Mouse (Mus musculus): ENCODE measurements around the gene Btg2. TPM values are rescaled to one million over a fixed set of nuclear protein-coding genes. Genes with fewer than 3 reads are reported as not detected.

The Btg2 gene
- polyA plus RNA-seq, 1 experiment from 2014 or later: 22.4 TPM

- Histone ChIP-seq H3K27me3 (ENCODE audit: control insufficient read depth, insufficient read depth, low read length) (no peaks in the 10 kb centered on the region), H3K9me3 (ENCODE audit: control insufficient read depth, low read length) (no peaks in the 10 kb centered on the region), H3K4me3 (ENCODE audit: low read depth, low read length) (no peak overlapping the region), H3K27ac (ENCODE audit: low read depth, low read length) (no peak overlapping the region), H3K4me2 (ENCODE audit: low read depth, low read length) (no peak overlapping the region), H3K9ac (replicated peaks; ENCODE audit: low read depth, low read length) (no peak overlapping the region), H3K4me1 (ENCODE audit: control insufficient read depth, insufficient read depth, low read length) (no peaks in the 10 kb centered on the region), H3K36me3 (ENCODE audit: control insufficient read depth, insufficient read depth, low read length) (no peaks in the 10 kb centered on the region)
- no peak for ATAC-seq (ENCODE audit: low read depth)
- 87% methylated on average over 5 of the region's 5 CpGs for WGBS
These were observed 31.5 kb upstream of the Btg2 start for GRCm38 (mm10) chr1:134110449-134110848.

GRCm38 (mm10) chr1:134110015-134110414, 31.1 kb upstream of the Btg2 start:
- Histone ChIP-seq H3K4me2 (ENCODE audit: low read depth, low read length) (no peak overlapping the region), H3K4me3 (ENCODE audit: low read depth, low read length) (no peak overlapping the region), H3K9me3 (ENCODE audit: control insufficient read depth, low read length) (no peaks in the 10 kb centered on the region), H3K36me3 (ENCODE audit: control insufficient read depth, insufficient read depth, low read length) (no peaks in the 10 kb centered on the region), H3K4me1 (ENCODE audit: control insufficient read depth, insufficient read depth, low read length) (no peaks in the 10 kb centered on the region), H3K27me3 (ENCODE audit: control insufficient read depth, insufficient read depth, low read length) (no peaks in the 10 kb centered on the region), H3K9ac (replicated peaks; ENCODE audit: low read depth, low read length) (no peak overlapping the region), H3K27ac (ENCODE audit: low read depth, low read length) (no peak overlapping the region)
- WGBS: 92% methylated on average over 3 of the region's 3 CpGs
- ATAC-seq (ENCODE audit: low read depth): no peak

GRCm38 (mm10) chr1:134107777-134108176, 28.9 kb upstream of the Btg2 start:
- ATAC-seq (ENCODE audit: low read depth): no peak
- Histone ChIP-seq H3K9me3 (ENCODE audit: control insufficient read depth, low read length) (no peaks in the 10 kb centered on the region), H3K27me3 (ENCODE audit: control insufficient read depth, insufficient read depth, low read length) (no peaks in the 10 kb centered on the region), H3K4me3 (ENCODE audit: low read depth, low read length) (no peak overlapping the region), H3K4me2 (ENCODE audit: low read depth, low read length) (no peak overlapping the region), H3K9ac (replicated peaks; ENCODE audit: low read depth, low read length) (no peak overlapping the region), H3K36me3 (ENCODE audit: control insufficient read depth, insufficient read depth, low read length) (no peaks in the 10 kb centered on the region), H3K4me1 (ENCODE audit: control insufficient read depth, insufficient read depth, low read length) (no peaks in the 10 kb centered on the region), H3K27ac (ENCODE audit: low read depth, low read length) (no peak overlapping the region)
- WGBS: 94% methylated on average over 7 of the region's 7 CpGs

GRCm38 (mm10) chr1:134106719-134107118, 27.8 kb upstream of the Btg2 start:
- Histone ChIP-seq H3K9me3 (ENCODE audit: control insufficient read depth, low read length) (no peaks in the 10 kb centered on the region), H3K36me3 (ENCODE audit: control insufficient read depth, insufficient read depth, low read length) (no peaks in the 10 kb centered on the region), H3K4me3 (ENCODE audit: low read depth, low read length) (no peak overlapping the region), H3K4me1 (ENCODE audit: control insufficient read depth, insufficient read depth, low read length) (no peaks in the 10 kb centered on the region), H3K27me3 (ENCODE audit: control insufficient read depth, insufficient read depth, low read length) (no peaks in the 10 kb centered on the region), H3K27ac (ENCODE audit: low read depth, low read length) (no peak overlapping the region), H3K9ac (replicated peaks; ENCODE audit: low read depth, low read length) (no peak overlapping the region), H3K4me2 (ENCODE audit: low read depth, low read length) (no peak overlapping the region)
- no peak for ATAC-seq (ENCODE audit: low read depth)
- WGBS: 9% methylated on average over 5 of the region's 5 CpGs

GRCm38 (mm10) chr1:134105764-134106430, 27.0 kb upstream of the Btg2 start:
- Histone ChIP-seq H3K4me2 (ENCODE audit: low read depth, low read length) (no peak overlapping the region), H3K27me3 (ENCODE audit: control insufficient read depth, insufficient read depth, low read length) (no peaks in the 10 kb centered on the region), H3K27ac (ENCODE audit: low read depth, low read length) (no peak overlapping the region), H3K9me3 (ENCODE audit: control insufficient read depth, low read length) (no peaks in the 10 kb centered on the region), H3K9ac (replicated peaks; ENCODE audit: low read depth, low read length) (no peak overlapping the region), H3K4me1 (ENCODE audit: control insufficient read depth, insufficient read depth, low read length) (no peaks in the 10 kb centered on the region), H3K36me3 (ENCODE audit: control insufficient read depth, insufficient read depth, low read length) (no peaks in the 10 kb centered on the region), H3K4me3 (ENCODE audit: low read depth, low read length) (no peak overlapping the region)
- 61% methylated on average over 3 of the region's 3 CpGs for WGBS
- no peak for ATAC-seq (ENCODE audit: low read depth)

- H3K27ac ChIP-seq (ENCODE audit: low read depth, low read length): no peak overlapping the region
- H3K9ac ChIP-seq (replicated peaks; ENCODE audit: low read depth, low read length): no peak overlapping the region
- H3K9me3 ChIP-seq (ENCODE audit: control insufficient read depth, low read length): no peaks in the 10 kb centered on the region
- H3K4me3 ChIP-seq (ENCODE audit: low read depth, low read length): no peak overlapping the region
- no peaks in the 10 kb centered on the region for H3K36me3 ChIP-seq (ENCODE audit: control insufficient read depth, insufficient read depth, low read length)
- H3K4me2 ChIP-seq (ENCODE audit: low read depth, low read length): no peak overlapping the region
- no peak for ATAC-seq (ENCODE audit: low read depth)
- 76% methylated on average over 9 of the region's 11 CpGs for WGBS
- no peaks in the 10 kb centered on the region for H3K27me3 ChIP-seq (ENCODE audit: control insufficient read depth, insufficient read depth, low read length)
- no peaks in the 10 kb centered on the region for H3K4me1 ChIP-seq (ENCODE audit: control insufficient read depth, insufficient read depth, low read length)
These were observed 26.3 kb upstream of the Btg2 start for GRCm38 (mm10) chr1:134105043-134105763.

GRCm38 (mm10) chr1:134103861-134104260, 24.9 kb upstream of the Btg2 start:
- H3K9ac ChIP-seq (replicated peaks; ENCODE audit: low read depth, low read length): no peak overlapping the region
- H3K27me3 ChIP-seq (ENCODE audit: control insufficient read depth, insufficient read depth, low read length): no peaks in the 10 kb centered on the region
- no peaks in the 10 kb centered on the region for H3K36me3 ChIP-seq (ENCODE audit: control insufficient read depth, insufficient read depth, low read length)
- peak overlapping the region; percentile 45 for H3K27ac ChIP-seq (ENCODE audit: low read depth, low read length)
- H3K9me3 ChIP-seq (ENCODE audit: control insufficient read depth, low read length): no peaks in the 10 kb centered on the region
- WGBS: 52% methylated on average over 5 of the region's 5 CpGs
- H3K4me2 ChIP-seq (ENCODE audit: low read depth, low read length): no peak overlapping the region
- H3K4me1 ChIP-seq (ENCODE audit: control insufficient read depth, insufficient read depth, low read length): peaks cover 3% of the 10 kb centered on the region
- ATAC-seq (ENCODE audit: low read depth): no peak
- no peak overlapping the region for H3K4me3 ChIP-seq (ENCODE audit: low read depth, low read length)

GRCm38 (mm10) chr1:134101593-134101992, 22.7 kb upstream of the Btg2 start:
- WGBS: 80% methylated on average over 3 of the region's 3 CpGs
- Histone ChIP-seq H3K27ac (ENCODE audit: low read depth, low read length) (no peak overlapping the region), H3K27me3 (ENCODE audit: control insufficient read depth, insufficient read depth, low read length) (no peaks in the 10 kb centered on the region), H3K36me3 (ENCODE audit: control insufficient read depth, insufficient read depth, low read length) (no peaks in the 10 kb centered on the region), H3K4me3 (ENCODE audit: low read depth, low read length) (no peak overlapping the region), H3K9me3 (ENCODE audit: control insufficient read depth, low read length) (no peaks in the 10 kb centered on the region), H3K4me2 (ENCODE audit: low read depth, low read length) (no peak overlapping the region), H3K9ac (replicated peaks; ENCODE audit: low read depth, low read length) (no peak overlapping the region), H3K4me1 (ENCODE audit: control insufficient read depth, insufficient read depth, low read length) (peaks cover 19% of the 10 kb centered on the region)
- no peak for ATAC-seq (ENCODE audit: low read depth)

- peaks cover 26% of the 10 kb centered on the region for H3K4me1 ChIP-seq (ENCODE audit: control insufficient read depth, insufficient read depth, low read length)
- H3K27me3 ChIP-seq (ENCODE audit: control insufficient read depth, insufficient read depth, low read length): no peaks in the 10 kb centered on the region
- 88% methylated on average over 4 of the region's 4 CpGs for WGBS
- no peak overlapping the region for H3K27ac ChIP-seq (ENCODE audit: low read depth, low read length)
- H3K9me3 ChIP-seq (ENCODE audit: control insufficient read depth, low read length): no peaks in the 10 kb centered on the region
- H3K4me3 ChIP-seq (ENCODE audit: low read depth, low read length): no peak overlapping the region
- H3K36me3 ChIP-seq (ENCODE audit: control insufficient read depth, insufficient read depth, low read length): no peaks in the 10 kb centered on the region
- ATAC-seq (ENCODE audit: low read depth): no peak
- no peak overlapping the region for H3K4me2 ChIP-seq (ENCODE audit: low read depth, low read length)
- H3K9ac ChIP-seq (replicated peaks; ENCODE audit: low read depth, low read length): no peak overlapping the region
These were observed 22.0 kb upstream of the Btg2 start for GRCm38 (mm10) chr1:134100928-134101327.
